Mouse (Mus musculus) megakaryocyte, embryonic 14.5 days (primary cell): ENCODE measurements around the gene Gm47289. TPM values are rescaled to one million over a fixed set of nuclear protein-coding genes. Genes with fewer than 3 reads are reported as not detected.

Experiments used
- H3K27me3 ChIP-seq: replicated peaks from 2 replicates; pipeline ENCODE3; 2012; ENCODE audit warnings: inconsistent platforms
- H3K36me3 ChIP-seq: replicated peaks from 2 replicates; pipeline ENCODE3; 2012; ENCODE audit warnings: low read length, inconsistent platforms, mixed read lengths
- H3K4me1 ChIP-seq: 2 replicates; pipeline ENCODE4 v1.6.1; 2012; ENCODE audit warnings: inconsistent platforms
- H3K4me3 ChIP-seq: replicated peaks from 2 replicates; pipeline ENCODE3; 2012; ENCODE audit warnings: moderate library complexity, mild to moderate bottlenecking, inconsistent platforms
- H3K9me3 ChIP-seq: 2 replicates; pipeline ENCODE4 v1.6.1; 2012; ENCODE audit warnings: inconsistent platforms
- FLI1 ChIP-seq: IDR thresholded peaks from 2 replicates; pipeline ENCODE4 v1.6.1; 2012; ENCODE audit warnings: low read length, inconsistent platforms, mixed read lengths
- GATA1 ChIP-seq: IDR thresholded peaks from 3 replicates; pipeline ENCODE4 v1.6.1; 2012; ENCODE audit warnings: mixed read lengths, low read length, inconsistent platforms, borderline replicate concordance
- polyA plus RNA-seq: library from polyadenylated mRNA; stranded (reverse); fragments of >175 nt; gene quantifications from 2 replicates; pipeline ENCODE4 v1.2.3, GENCODE M21; 2012; ENCODE audit warnings: low replicate concordance; ENCODE audit not compliant: insufficient read depth

Gm47289 gene
- polyA plus RNA-seq, 1 experiment = not detected

GRCm38 (mm10) chr9:119199151-119199861 is 40.3 kb downstream of the Gm47289 start:
- TF ChIP-seq FLI1 (no peak), GATA1 (no peak)
- Histone ChIP-seq H3K36me3 (no peaks in the 10 kb centered on the region), H3K4me3 (no peak overlapping the region)

GRCm38 (mm10) chr9:119201653-119202052 is 42.7 kb downstream of the Gm47289 start:
- Histone ChIP-seq H3K36me3 (no peaks in the 10 kb centered on the region), H3K9me3 (peaks cover 33% of the 10 kb centered on the region), H3K4me1 (no peaks in the 10 kb centered on the region), H3K27me3 (peaks cover 5% of the 10 kb centered on the region), H3K4me3 (no peak overlapping the region)
- TF ChIP-seq FLI1 (no peak), GATA1 (no peak)

More at GRCm38 (mm10) chr9:119199151-119199861, 40.3 kb downstream of the Gm47289 start:
- Histone ChIP-seq H3K27me3 (peaks cover 5% of the 10 kb centered on the region), H3K4me1 (no peaks in the 10 kb centered on the region), H3K9me3 (peaks cover 12% of the 10 kb centered on the region)

GRCm38 (mm10) chr9:119203617-119204016 is 44.7 kb downstream of the Gm47289 start:
- Histone ChIP-seq H3K27me3 (peaks cover 3% of the 10 kb centered on the region), H3K4me3 (no peak overlapping the region), H3K9me3 (peaks cover 33% of the 10 kb centered on the region), H3K36me3 (no peaks in the 10 kb centered on the region), H3K4me1 (no peaks in the 10 kb centered on the region)
- TF ChIP-seq FLI1 (no peak), GATA1 (no peak)

- Histone ChIP-seq H3K4me3 (no peak overlapping the region), H3K4me1 (no peaks in the 10 kb centered on the region), H3K36me3 (no peaks in the 10 kb centered on the region), H3K27me3 (no peaks in the 10 kb centered on the region), H3K9me3 (peaks cover 37% of the 10 kb centered on the region)
- TF ChIP-seq GATA1 (no peak), FLI1 (no peak)
Measured at GRCm38 (mm10) chr9:119205756-119206155, 46.8 kb downstream of the Gm47289 start.

- peaks cover 44% of the 10 kb centered on the region for H3K9me3 ChIP-seq
- H3K36me3 ChIP-seq = no peaks in the 10 kb centered on the region
- H3K4me1 ChIP-seq = no peaks in the 10 kb centered on the region
- no peaks in the 10 kb centered on the region for H3K27me3 ChIP-seq
- H3K4me3 ChIP-seq = no peak overlapping the region
- TF ChIP-seq FLI1 (no peak), GATA1 (no peak)
Measured at GRCm38 (mm10) chr9:119206666-119207065, 47.7 kb downstream of the Gm47289 start.

GRCm38 (mm10) chr9:119207113-119207512 is 48.2 kb downstream of the Gm47289 start:
- no peaks in the 10 kb centered on the region for H3K27me3 ChIP-seq
- TF ChIP-seq GATA1 (no peak), FLI1 (no peak)
- peaks cover 48% of the 10 kb centered on the region for H3K9me3 ChIP-seq
- no peak overlapping the region for H3K4me3 ChIP-seq
- no peaks in the 10 kb centered on the region for H3K36me3 ChIP-seq
- no peaks in the 10 kb centered on the region for H3K4me1 ChIP-seq

GRCm38 (mm10) chr9:119208998-119209397 is 50.0 kb downstream of the Gm47289 start, which contains the start of gene Slc22a13:
Slc22a13 (minus strand) TSS chr9:119209098.
- Histone ChIP-seq H3K27me3 (no peaks in the 10 kb centered on the region), H3K4me1 (no peaks in the 10 kb centered on the region), H3K9me3 (peaks cover 45% of the 10 kb centered on the region), H3K4me3 (no peak within 1 kb of the TSS), H3K36me3 (no peaks in the 10 kb centered on the region)
- no peak for TF ChIP-seq GATA1
- no peak for TF ChIP-seq FLI1

Other genes starting within 250 kb of the Gm47289 start
- gene Ctdspl, start 232.7 kb upstream of the Gm47289 start, polyA plus RNA-seq = 4.2 and 6.0 TPM in 2 replicates
- 0.19 TPM in 1 of 2 replicates, not detected in the other for gene Vill, start 106.4 kb upstream of the Gm47289 start, polyA plus RNA-seq
- gene Plcd1, start 65.7 kb upstream of the Gm47289 start, polyA plus RNA-seq = 1.5 TPM in 1 of 2 replicates, not detected in the other
- not detected in 2 replicates for gene Dlec1, start 56.7 kb upstream of the Gm47289 start, polyA plus RNA-seq
- 1.5 TPM in 1 of 2 replicates, not detected in the other for gene Acaa1b, start 2.1 kb upstream of the Gm47289 start, polyA plus RNA-seq
- gene Slc22a13, start 49.9 kb downstream of the Gm47289 start, polyA plus RNA-seq = not detected in 2 replicates
- 5.3 and 8.2 TPM in 2 replicates for gene Oxsr1, start 163.3 kb downstream of the Gm47289 start, polyA plus RNA-seq
- 77.2 and 206 TPM in 2 replicates for gene Acaa1a, start 180.5 kb downstream of the Gm47289 start, polyA plus RNA-seq
- gene Myd88, start 182.2 kb downstream of the Gm47289 start, polyA plus RNA-seq = 17.6 and 38.2 TPM in 2 replicates
- gene Xylb, start 198.2 kb downstream of the Gm47289 start, polyA plus RNA-seq = 0.09 and 0.70 TPM in 2 replicates
- not detected in 2 replicates for gene Slc22a14, start 206.4 kb downstream of the Gm47289 start, polyA plus RNA-seq
- 0.81 and 0.87 TPM in 2 replicates for gene Acvr2b, start 243.0 kb downstream of the Gm47289 start, polyA plus RNA-seq